Mouse (Mus musculus) ZHBTc4 (cell line): Measurements from ENCODE around the gene Tnip3.
A peak's percentile ranks its signal among the peaks of the same experiment; 100 is the strongest.

ENCODE experiments used
- DNase-seq: peaks from one replicate; pipeline ENCODE4 v3.0.0-alpha.2; 2011; ENCODE audit warnings: low read depth, low spot score

Tnip3 gene

DNA sequence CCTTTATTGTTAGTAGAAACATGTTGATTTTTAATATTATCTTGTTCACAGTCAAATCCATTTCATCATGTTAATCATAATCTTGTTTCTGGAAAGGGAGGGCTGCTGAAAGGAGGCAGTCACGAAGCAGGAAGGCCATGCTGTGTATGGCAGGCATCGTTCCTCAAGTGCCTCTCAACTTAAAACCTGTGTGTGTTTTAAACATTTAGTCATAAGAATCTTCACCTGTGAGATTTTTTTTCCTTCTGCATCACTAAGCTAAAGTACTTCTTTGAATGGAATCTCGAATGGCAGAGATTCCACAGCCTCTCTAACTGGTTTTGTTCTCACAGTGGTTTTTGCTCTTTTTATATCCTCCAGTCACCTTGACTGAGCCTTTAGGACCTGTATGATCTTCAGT is 121.3 kb downstream of the Tnip3 start:
- no peak for DNase-seq

DNA sequence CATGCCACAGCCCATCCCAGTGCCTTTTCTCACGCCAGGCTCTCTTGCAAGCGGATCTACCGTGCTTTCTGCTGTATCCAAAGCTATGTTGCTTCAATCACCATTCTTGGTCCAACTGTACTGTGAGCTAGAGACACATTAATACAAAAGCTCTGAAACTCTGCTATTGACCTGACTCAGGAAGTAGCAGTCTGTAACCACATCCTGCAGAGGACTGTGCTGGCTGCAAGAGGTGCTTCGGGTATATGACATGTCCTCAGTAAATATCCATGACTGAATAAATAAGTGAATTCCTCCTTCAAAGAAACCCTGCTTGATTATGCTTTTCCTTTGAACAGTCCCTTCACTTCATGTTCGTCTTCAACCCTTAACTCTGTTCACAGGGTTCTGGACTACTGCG is 122.6 kb downstream of the Tnip3 start:
- DNase-seq, result no peak

DNA sequence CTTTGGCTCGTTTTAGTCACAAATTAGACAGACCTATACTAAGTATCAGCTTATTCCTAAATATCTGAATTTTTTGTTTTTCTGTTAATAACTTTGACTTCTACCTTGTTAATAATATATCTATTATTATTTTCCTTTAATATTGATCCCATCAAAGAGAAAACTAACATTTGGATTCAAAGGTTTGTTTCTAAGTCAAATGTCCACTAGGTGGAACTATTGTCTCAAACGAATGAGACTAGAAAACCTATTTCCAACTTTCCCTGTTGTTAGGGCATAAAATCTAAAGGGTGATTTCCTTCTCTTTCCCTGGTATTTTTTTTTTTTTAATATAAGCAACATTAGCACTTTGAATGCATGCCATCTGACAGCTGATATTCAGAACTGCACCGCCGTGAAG is 126.3 kb downstream of the Tnip3 start:
- DNase-seq, result peak; percentile 24

DNA sequence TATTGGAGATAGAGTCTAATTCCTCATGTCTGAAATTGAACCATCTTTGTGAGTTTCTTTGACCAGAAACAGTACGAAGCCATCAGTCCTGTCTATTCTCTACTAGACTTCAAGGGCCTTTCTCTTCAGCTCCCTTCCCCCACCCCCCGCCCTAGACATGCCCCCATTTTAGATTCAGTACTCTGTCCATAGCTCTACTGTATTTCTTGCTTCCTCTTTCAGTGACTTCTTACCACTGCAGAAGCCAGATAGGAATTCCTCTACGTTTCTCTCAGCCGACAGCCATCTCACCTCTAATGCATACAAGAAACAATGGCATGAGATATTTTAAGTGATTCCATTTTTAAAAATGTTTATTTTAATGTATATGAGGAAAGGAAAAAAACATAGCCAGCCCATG is 136.2 kb downstream of the Tnip3 start:
- DNase-seq, result no peak

DNA sequence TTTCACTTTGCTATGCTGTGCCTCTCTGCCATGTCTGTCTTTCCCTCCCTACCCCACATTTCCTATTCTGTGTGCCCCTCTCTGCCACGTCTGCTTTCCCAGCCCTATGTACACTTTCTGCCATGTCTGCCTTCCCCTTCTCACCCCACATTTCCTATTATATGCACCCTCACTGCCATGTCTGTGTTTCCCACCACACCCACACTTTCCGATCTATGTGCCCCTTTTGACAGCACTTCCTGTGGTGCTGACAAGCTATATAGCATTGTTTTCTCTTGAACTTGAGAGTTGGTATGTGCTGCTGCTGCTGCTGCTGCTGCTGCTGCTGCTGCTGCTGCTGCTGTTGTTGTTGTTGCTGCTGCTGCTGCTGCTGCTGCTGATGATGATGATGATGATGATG is 136.9 kb downstream of the Tnip3 start:
- DNase-seq, result no peak

DNA sequence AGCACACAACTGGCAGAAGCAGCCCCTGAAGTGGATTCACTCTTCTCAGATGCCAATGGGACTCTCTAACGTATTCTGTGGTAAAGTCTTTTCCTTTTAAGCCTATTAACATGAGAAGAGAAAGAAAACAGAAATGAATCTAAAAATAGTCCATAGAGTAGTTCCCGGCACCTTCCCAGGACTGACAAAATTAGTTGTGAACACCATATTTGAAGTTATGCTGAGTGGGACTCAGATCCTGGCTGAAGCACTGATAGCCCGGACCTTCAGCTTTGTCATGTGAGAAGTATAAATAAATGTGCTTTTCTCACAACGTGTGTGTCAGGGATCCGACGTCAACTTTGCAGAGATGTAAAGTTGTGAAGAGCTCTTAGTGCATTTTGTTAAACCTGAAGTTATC is 138.9 kb downstream of the Tnip3 start:
- DNase-seq, result no peak

DNA sequence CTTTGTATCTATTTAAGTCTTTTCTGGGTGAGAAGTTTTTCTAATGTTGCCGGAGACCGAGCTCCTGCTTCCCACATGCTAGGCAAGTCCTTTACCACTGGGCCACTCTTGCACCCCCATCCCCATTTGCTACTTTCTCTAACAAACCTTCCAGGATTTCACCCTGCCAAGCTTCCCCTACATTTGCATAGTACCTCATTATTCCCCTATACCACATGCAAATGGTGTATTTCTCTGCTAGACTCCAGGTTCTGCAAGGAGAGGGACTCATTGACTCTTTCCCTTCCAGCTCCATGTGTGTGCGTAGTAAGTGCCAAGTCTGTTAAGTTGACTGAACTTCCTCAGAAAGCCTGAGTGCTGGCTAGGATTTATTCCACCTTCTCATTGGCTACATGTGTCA is 141.2 kb downstream of the Tnip3 start:
- DNase-seq, result no peak

DNA sequence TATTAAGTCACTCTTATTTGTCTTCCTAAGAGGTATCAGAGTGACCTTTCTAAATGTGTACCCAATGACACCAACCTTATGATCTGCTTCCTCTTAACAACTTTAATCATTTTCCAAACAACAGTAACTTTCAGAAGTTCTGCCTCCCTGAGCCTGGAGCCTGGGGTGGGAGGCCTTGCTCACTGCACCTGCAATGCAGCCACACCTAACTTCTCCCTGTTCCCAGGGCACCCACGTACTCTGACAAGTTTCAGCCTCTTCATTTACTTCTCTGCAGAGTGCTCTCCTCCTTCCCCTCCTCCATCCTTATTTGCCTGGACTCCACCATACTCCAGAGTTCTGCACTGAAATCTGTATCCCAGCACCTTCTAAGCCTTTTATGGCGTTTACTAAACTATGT is 144.9 kb downstream of the Tnip3 start:
- DNase-seq, result no peak

DNA sequence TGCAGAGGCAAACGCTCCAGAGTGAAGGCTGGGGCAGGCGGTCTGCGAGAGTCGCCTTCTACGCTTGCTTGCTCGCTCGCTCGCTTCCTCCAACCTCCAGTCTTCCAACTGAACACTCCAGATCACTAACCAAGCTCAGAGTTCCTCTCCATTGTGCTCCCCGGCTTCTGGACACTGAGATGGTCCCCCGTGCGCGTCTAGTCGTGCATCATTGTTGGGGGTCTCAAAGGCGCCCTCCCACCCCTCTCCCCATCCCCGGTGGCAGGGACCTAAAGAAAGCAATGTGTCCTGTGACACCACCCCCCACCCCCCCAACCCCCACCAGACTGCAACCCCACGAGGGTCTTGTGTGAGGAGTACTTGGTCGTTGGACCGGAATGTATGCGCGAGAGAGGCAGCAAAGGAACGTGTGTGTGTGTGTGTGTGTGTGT is 145.9 kb downstream of the Tnip3 start:
- peak; percentile 41 for DNase-seq

DNA sequence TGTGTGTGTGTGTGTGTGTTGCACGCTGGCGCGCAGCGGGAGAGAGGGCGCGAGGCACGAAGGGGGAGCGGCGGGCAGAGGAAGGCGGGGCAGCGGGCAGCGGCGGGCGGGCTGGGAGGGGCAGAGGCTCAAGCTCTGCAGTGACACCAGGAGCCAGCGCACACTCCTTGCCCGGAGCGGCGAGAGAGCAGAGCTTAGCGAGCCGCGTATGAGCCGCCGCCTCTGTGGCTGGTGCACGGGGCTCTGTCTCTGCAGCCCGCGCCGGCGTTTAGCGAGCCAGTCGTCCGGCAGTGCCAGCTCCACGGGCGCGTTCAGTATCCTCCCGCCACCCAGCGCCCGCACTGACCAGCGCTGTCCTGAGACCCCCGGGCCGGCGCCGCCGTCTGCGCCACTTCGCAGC is 146.3 kb downstream of the Tnip3 start, which contains the start of gene Ndnf:
TSS of gene Ndnf (plus strand) at position 140 of the 400 bp plus-strand sequence.
- DNase-seq, result peak; percentile 81

DNA sequence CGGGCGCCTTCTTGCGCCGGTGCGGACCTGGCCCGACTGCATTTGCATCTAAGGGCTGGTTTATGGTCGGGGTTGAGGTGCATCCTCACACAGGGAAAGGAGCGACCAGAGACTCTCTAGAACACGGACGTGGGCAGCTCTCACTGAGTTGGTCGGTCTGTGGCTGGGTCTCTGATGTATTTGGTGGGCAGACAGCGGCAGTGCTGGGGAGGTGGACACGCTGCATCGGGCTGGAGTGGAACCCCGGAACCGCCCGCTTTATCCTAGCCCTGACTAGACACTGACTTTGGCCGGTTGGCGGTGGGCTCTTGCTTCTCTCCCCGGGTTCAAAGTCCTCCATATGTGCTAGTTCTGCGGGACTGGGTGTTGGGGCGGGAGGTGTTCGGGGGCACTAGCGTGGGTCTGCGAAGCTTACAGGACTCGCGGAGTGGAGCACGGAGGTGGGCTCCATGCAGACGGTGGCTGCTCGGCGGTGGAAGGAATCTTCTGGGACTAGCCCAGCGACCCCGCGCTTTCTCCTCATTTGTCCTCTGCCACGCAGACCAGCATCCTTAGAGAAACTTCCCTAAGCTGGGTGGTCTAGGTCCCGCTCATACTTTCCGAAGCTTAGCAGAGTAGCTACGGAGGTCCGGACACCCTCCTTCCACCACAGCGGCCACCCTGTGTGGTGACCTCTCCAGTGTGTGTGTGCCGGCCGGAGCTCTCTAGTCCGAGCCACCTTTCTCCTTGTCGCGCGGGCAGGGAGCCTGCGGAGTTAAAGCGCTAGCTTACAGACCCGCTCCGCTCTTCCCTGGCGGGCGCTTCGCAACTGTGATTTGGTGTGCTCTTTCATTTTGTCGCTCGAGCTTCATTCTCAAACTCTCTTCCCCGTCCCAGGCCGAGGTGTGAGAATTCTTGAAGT is 147.3 kb downstream of the Tnip3 start:
- peak; percentile 62 for DNase-seq
